Mouse (Mus musculus): ENCODE data around the gene Wipi1.
"Not testable (repeated sequence)": the region's sequence is repeated elsewhere in the genome, so short reads cannot be mapped to it uniquely, and the experiment has no call there.

The Wipi1 gene

DNA sequence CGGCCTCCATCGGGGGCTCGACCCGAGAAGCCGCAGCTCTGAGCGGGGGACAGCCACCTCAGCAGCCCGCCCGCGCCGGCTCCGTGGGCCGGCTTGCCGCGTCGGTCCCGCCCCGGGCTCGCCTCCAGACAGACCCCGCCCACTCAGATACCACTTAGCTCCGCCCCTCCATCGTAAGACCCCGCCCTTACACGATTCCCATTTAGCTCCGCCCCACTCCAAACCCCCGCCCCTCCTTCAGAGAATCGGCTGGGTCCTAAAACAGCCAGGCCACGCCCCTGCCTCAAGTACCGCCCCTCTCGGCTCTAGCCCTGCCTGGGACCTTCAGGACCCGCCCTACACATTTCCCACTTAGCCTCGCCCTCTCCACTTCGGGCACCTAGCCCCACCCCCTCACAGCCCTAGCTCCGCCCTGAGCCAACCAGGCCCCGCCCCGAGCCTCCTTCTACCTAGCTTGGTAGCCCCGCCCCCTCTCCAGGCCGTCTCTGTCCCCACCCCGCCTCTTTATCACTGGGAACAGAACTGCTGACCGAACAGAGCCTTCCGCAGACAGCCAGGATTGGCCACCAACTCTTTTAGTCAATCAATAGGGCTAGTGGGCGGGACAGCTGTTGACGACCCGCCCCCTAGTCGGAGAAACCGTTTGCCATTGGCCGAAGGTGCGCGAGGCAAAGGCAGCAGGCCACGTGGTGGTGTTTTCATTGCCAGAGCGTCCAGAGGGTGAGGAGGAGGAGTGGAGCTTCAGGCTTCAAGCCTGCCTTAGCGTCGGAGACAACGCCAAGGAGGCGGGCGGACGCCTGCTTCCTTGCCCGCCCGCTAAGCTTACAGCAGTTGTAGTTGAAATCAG lies at the start of gene Wipi1:
Gene Wipi1, minus strand, starts transcription at position 665 of the 847 bp plus-strand sequence.
- DNase-seq (ENCODE audit: low spot score) = peak; percentile 98

GRCm38 (mm10) chr11:109660526-109660925 lies 48.8 kb upstream of the Wipi1 start:
- not testable (repeated sequence) for DNase-seq (ENCODE audit: low spot score)

- DNase-seq (ENCODE audit: low spot score) = no peak
These were observed 44.5 kb upstream of the Wipi1 start for GRCm38 (mm10) chr11:109656232-109656631.

- no peak for DNase-seq (ENCODE audit: low spot score)
These were observed 42.8 kb upstream of the Wipi1 start for GRCm38 (mm10) chr11:109654581-109654980.

DNA sequence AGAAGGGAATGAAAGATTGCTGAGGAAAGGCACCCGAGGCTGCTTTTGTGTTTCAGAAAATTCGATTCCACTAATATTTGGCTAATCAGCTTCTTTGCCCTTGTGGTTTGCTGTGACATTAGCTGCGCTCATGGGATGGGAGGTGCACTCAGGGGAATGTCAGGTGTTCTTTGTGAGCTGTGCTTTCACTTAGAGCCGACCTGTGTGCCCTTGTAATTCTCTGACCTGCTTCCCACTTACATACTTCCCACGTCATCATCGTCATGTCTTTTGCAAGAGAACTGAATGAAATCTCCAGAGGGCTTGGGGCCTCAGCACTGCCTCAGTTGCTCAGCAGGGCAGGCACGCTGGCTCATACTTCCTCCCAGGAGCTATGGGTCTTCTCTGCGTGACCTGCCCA lies 41.4 kb upstream of the Wipi1 start:
- no peak for DNase-seq (ENCODE audit: low spot score)

DNA sequence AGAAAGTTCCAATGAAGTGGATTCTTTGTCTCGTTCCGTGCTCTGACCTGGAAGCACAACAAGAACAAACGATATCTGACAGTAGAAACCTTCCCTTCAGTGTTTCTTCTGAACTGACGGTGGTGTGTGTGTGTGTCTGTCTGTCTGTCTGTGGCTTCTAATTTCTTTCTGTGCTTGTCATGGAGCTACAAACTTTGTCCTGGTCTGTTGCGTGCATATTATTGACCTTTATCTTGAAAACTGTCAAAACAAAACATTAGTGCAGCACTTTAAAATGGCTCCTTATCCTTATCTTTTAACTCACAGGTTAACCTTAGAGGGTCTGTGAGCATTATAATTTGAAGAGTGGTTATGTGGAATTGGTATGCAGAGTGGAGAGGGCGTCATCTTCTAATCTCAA lies 40.7 kb upstream of the Wipi1 start:
- no peak for DNase-seq (ENCODE audit: low spot score)

GRCm38 (mm10) chr11:109651566-109652024 lies 39.8 kb upstream of the Wipi1 start:
- no peak for DNase-seq (ENCODE audit: low spot score)

DNA sequence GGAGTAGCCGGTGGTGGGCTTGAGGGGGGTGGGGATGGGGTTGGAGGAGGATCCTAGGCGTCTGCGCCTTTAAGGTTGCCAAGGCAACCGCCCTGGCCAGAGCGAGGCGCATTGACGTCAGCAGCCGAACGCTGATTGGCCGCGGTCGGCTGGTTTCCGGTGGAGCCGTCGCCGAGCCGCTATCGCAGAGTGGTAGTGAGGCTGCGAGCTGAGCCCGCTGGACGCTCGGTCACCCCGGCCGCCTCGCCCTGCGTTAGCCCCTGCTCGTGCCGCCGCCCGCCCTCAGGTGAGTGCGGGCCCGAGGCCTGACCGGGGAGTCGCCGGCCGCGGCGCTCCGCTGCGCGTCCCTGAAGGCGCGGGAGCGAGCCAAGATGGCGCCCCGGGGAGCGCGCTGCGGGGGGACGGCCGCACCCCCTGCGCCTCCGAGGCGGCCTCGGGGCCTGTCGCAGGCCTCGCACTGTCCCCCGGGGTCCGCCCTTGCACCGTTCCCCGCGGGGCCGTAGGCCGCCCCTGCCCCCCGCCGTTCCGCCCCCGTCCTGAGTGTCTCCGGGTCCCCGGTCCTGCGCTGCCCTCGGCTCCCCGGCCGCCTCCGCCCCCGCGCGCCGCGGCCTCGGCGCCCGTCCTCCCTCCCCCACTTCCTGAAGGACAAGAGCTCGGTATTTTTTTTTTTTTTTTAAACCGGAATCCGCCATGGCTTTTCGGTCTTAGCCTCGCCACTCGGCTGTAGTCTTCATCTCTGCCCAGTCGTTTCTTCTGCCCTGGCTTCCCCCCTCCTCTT lies 39.2 kb upstream of the Wipi1 start:
- DNase-seq (ENCODE audit: low spot score) = peak; percentile 88

DNA sequence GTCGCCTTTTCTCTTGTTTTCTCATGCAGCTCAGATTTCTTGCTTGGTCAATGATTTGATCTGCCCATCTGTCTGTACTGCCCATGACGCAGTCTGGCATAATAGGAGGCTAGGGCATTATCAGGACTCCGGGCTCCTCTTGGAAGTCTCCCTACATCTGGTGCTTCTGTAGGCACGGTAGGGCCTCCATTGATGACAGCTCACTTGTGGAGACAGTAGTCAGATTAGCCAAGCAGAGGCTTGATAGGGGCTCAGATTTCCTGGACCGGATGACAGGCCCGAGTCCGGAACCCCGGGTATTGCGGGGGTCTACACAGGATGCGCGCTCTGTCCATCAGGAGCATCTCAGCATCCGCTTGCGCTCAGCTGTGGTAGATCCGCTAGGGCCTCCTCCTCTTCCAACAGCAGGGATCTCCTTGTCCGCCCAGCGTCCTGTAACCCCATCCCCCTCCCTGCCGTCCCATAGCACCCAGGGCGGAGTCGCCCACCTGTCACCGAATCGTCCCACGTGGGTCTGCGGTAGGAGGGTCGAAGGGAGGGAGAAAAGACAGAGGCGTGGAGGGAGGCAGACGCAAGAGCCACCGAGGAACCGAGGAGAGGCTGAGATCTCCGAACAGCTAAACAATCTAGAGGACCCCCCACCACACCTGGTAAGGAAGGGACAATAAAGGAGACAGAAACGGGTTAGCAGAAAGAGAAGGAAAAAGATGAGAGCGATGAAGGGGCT lies 38.4 kb upstream of the Wipi1 start:
- peak; percentile 75 for DNase-seq (ENCODE audit: low spot score)

GRCm38 (mm10) chr11:109649206-109649605 lies 37.4 kb upstream of the Wipi1 start, which contains the start of gene Prkar1a:
Prkar1a (plus strand) TSS chr11:109649405.
- no peak for DNase-seq (ENCODE audit: low spot score)

DNA sequence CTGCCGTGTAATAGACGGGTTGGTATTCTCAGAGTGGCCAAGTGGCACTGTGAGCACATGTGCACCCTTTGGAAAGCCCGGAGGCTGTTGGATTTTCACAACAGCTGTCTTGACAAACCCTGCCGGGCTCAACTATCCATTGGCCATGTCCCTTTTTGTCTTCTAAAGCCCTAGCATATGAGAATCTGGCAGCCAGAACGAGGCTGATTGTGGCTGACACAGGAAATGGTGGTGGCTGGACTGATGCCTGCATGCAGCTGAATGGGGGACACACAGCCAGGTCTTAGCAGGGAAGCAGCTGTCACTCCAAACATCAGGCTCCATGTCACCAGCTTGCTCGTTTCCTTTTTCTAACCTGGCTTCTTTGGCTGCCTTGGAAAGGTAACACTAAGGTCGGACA lies 36.7 kb upstream of the Wipi1 start:
- DNase-seq (ENCODE audit: low spot score) = no peak

- DNase-seq (ENCODE audit: low spot score) = no peak
These were observed 29.9 kb upstream of the Wipi1 start for GRCm38 (mm10) chr11:109641498-109642222.

- no peak for DNase-seq (ENCODE audit: low spot score)
These were observed 24.2 kb upstream of the Wipi1 start for GRCm38 (mm10) chr11:109635871-109636395.

DNA sequence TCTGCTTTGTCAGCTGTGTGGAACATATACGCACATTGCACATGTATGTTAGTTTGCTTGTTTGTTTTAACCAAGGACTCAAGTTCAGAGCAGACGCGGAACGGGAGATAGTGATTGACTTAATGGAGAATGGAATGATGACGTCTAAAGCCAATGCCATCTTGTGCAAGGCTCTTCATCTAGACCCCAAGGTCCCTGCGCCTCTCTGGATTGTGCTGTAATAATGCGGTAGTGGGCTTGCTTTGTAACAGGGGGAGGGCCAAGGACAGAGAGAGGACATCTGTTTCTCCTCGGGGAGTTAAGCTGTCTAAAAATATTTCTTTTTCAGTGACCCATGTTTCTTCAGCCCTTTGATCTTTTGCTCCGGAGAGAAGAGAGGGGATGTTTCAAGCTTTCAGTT lies 23.2 kb upstream of the Wipi1 start:
- no peak for DNase-seq (ENCODE audit: low spot score)

DNA sequence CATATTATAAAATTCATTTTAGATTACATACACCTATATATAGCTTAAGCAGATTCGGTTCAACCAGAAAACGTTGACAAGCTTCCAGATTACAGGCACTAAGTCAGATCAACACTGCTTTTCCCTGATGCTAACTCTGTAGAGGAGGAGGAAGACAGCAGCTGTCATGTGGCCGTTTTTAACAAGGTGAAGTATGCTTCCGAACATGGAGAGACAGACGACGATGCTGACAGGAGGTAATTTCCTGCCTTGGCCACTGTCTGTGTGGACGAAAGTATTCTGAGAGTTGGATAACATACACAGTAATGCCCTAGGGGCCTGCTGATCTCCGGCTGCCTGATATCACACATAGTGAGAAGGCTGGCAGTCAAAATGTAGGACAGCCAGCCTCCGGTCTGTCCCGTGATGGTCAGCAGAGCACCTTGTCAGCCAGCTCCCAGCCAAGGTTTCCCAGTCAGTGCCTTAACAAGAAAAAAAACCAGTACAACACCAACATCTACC lies 17.3 kb upstream of the Wipi1 start:
- no peak for DNase-seq (ENCODE audit: low spot score)

DNA sequence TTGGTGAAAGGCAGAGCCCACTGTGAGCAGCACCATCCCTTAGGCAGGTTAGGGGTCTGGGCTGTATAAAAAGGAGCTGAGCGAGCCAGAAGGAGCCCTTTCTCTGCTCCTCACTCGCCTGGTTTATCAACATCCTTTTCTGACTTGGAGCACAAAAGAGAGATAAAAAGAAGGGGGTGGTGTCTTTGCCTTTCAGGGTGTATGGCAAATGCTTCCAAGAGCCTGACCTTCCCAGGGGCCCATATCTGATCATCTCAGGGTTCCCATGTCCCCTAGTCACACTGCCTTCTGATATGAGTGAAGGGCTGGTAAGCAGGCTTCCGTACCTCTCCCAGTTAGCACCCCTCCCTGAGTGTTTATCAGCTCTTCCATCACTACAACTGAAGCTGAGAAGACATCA lies 16.3 kb upstream of the Wipi1 start:
- DNase-seq (ENCODE audit: low spot score) = no peak

- no peak for DNase-seq (ENCODE audit: low spot score)
These were observed 15.9 kb upstream of the Wipi1 start for GRCm38 (mm10) chr11:109627648-109628047.

- DNase-seq (ENCODE audit: low spot score) = no peak
These were observed 11.5 kb upstream of the Wipi1 start for GRCm38 (mm10) chr11:109623238-109623637.

- DNase-seq (ENCODE audit: low spot score) = no peak
These were observed 10.8 kb upstream of the Wipi1 start for GRCm38 (mm10) chr11:109622518-109623037.

DNA sequence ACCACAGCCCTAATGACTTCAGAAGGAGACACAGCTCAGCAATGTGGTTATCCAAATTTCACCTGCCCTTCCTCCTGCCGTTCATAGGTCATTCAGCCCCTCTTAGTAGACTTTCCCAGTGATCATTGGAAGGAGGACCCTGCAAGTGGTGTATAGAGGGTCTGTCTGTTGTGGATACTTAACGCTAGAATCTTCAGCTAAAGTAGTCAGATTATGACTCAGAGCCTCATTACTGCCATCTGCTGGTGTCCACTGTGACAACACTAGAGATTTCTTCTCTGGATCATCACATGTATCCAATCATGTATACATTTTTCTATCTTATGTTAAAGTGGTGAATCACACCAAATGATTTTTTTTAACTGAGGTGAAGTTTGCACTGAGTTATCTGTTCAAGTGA lies 9.4 kb upstream of the Wipi1 start:
- no peak for DNase-seq (ENCODE audit: low spot score)

DNA sequence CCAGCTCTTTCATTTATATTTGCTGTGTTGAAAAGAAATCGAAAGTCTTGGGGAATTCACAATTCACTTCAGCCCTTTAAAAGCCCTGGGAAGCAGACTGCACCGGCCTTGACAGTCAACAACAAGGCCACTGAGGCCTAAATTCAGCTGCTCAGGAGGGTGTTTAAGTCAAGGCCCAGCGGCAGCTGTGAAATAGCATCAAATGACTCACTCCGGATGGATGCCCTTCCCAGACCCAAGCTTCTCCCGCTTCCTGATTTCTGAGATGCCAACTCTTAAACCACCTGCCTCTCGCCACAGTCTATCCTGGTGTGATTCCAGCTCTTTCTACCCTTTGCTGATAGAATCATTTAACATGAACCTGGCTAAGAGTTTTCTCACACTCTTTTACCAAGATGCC lies 8.6 kb upstream of the Wipi1 start:
- DNase-seq (ENCODE audit: low spot score) = no peak

All from left cerebral cortex, adult 11 months (tissue).